Mouse (Mus musculus) liver, adult (tissue): Measurements from ENCODE around the gene Timeless.

Source experiments
- GATA4 ChIP-seq: IDR thresholded peaks from 2 replicates; pipeline ENCODE4 v1.6.1; 2014; ENCODE audit warnings: mild to moderate bottlenecking, low read length; ENCODE audit not compliant: insufficient replicate concordance

The Timeless gene

DNA sequence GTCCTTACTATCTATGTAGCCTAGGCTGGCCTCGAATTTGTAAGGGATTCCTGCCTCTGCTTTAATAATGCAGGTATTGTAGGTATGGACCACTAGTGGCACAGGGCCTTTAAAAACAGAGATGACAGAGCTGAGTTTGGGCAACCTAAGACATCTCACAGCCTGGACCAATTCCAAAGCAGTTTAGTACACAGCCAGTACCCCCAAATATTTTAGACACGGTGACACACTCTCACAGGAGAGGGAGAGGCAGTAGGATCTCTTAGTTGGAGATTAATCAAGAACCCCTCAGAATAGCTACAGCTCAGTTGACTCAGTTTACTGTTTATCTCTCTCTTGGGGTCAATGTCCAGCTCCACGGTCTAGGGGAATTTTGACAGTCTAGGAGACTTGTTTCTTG, 70.5 kb downstream of the Timeless start:
- TF ChIP-seq GATA4, result no peak
